Comparison of ENCODE assay signal across 8 mouse cellular contexts in genomic region chr8:95886647-95887577, GRCm38 (mm10). TPM values are rescaled to one million over a fixed set of nuclear protein-coding genes. Genes with fewer than 3 reads are reported as not detected.
A peak's percentile ranks its signal among the peaks of the same experiment; 100 is the strongest.
DNase-seq lines count a peak whose midpoint lies in the region; ATAC-seq and TF ChIP-seq lines count a peak whose summit lies in the region.

No protein-coding gene starts in this region.

- H3K4me1 ChIP-seq in embryonic facial prominence, embryonic 12.5 days, result peaks cover 12% of the 10 kb centered on the region
- H3K4me1 ChIP-seq in heart, embryonic 11.5 days (ENCODE audit: control insufficient read depth, insufficient read depth, low read length), result peaks cover 13% of the 10 kb centered on the region; the same call in 1 of the 2 replicates
- peaks cover 50% of the 10 kb centered on the region for H3K4me1 ChIP-seq in liver, embryonic 13.5 days (replicated peaks)

- no peak overlapping the region for H3K27ac ChIP-seq in embryonic facial prominence, embryonic 12.5 days
- H3K27ac ChIP-seq in heart, embryonic 11.5 days (ENCODE audit: low read depth, low read length), result peak overlapping the region; percentile 76; the same call in 1 of the 2 replicates
- peak overlapping the region; percentile 68 for H3K27ac ChIP-seq in liver, embryonic 13.5 days

- H3K4me2 ChIP-seq in embryonic facial prominence, embryonic 12.5 days (replicated peaks), result peak overlapping the region; percentile 83
- peak overlapping the region; percentile 61 for H3K4me2 ChIP-seq in heart, embryonic 11.5 days
- H3K4me2 ChIP-seq in liver, embryonic 13.5 days, result peak overlapping the region; percentile 97

- H3K27me3 ChIP-seq in Patski, result no peaks in the 10 kb centered on the region
- H3K27me3 ChIP-seq in embryonic facial prominence, embryonic 12.5 days, result no peaks in the 10 kb centered on the region
- H3K27me3 ChIP-seq in heart, embryonic 11.5 days (ENCODE audit: control insufficient read depth, insufficient read depth, low read length), result no peaks in the 10 kb centered on the region
- H3K27me3 ChIP-seq in liver, embryonic 13.5 days, result no peaks in the 10 kb centered on the region

- in situ Hi-C loops in Patski (cut with MboI; ENCODE audit: low pct_unique_long_range_greater_than_20kb), result no loop called here

- DNase-seq in 3T3-L1 (ENCODE audit: low read depth, low spot score) (peak; percentile 89), Patski (ENCODE audit: low read depth, low spot score) (no peak)
- DNase-seq in kidney, adult 9 months, result peak; percentile 68
- no peak for DNase-seq in liver, embryonic 13.5 days
- peak; percentile 39 for DNase-seq in naive thymus-derived CD4-positive, alpha-beta T cell, adult 2 months (ENCODE audit: low read depth)
- no peak for DNase-seq in T-cell, adult 2 months (ENCODE audit: low spot score)

- H3K36me3 ChIP-seq in embryonic facial prominence, embryonic 12.5 days, result no peaks in the 10 kb centered on the region; the same call in 1 of the 2 replicates
- H3K36me3 ChIP-seq in heart, embryonic 11.5 days (ENCODE audit: control insufficient read depth, insufficient read depth, low read length), result no peaks in the 10 kb centered on the region
- peaks cover 4% of the 10 kb centered on the region; the same call in 1 of the 2 replicates for H3K36me3 ChIP-seq in liver, embryonic 13.5 days

- no peak for TF ChIP-seq CTCF in Patski (IDR thresholded peaks at IDR 0.05)

- peak overlapping the region; percentile 87; the same call in 1 of the 2 replicates for H3K9ac ChIP-seq in embryonic facial prominence, embryonic 12.5 days
- H3K9ac ChIP-seq in heart, embryonic 11.5 days (ENCODE audit: low read depth, low read length), result peak overlapping the region; percentile 86; the same call in 1 of the 2 replicates
- H3K9ac ChIP-seq in liver, embryonic 13.5 days, result peak overlapping the region; percentile 86

- CTCF ChIA-PET in Patski (lab: Charles Lee), result interaction anchor here (2.7 kb wide), 1 partner anchor 33 kb away, joined by 10 read pairs; the partner anchor contains the start of gene Slc38a7

- peak; percentile 22 for ATAC-seq in Patski
- no peak for ATAC-seq in embryonic facial prominence, embryonic 12.5 days (ENCODE audit: insufficient number of reproducible peaks, insufficient read depth, low FRiP score, low TSS enrichment)
- ATAC-seq in heart, embryonic 11.5 days (replicated peaks; ENCODE audit: insufficient number of reproducible peaks, low FRiP score, low TSS enrichment), result no peak
- no peak for ATAC-seq in liver, embryonic 13.5 days (ENCODE audit: low read depth)

- 70% methylated on average over 17 of the region's 17 CpGs for WGBS in embryonic facial prominence, embryonic 12.5 days
- 71% methylated on average over 17 of the region's 17 CpGs for WGBS in heart, embryonic 11.5 days (ENCODE audit: insufficient replicate concordance)
- 59% methylated on average over 17 of the region's 17 CpGs for WGBS in liver, embryonic 13.5 days (ENCODE audit: insufficient replicate concordance)

- no peaks in the 10 kb centered on the region for H3K9me3 ChIP-seq in embryonic facial prominence, embryonic 12.5 days
- no peaks in the 10 kb centered on the region for H3K9me3 ChIP-seq in heart, embryonic 11.5 days (replicated peaks; ENCODE audit: control insufficient read depth, low read length)
- no peaks in the 10 kb centered on the region for H3K9me3 ChIP-seq in liver, embryonic 13.5 days (replicated peaks)

- POLR2A ChIA-PET in Patski (lab: Charles Lee), result no interaction called here

- peak overlapping the region; percentile 97 for H3K4me3 ChIP-seq in embryonic facial prominence, embryonic 12.5 days
- peak overlapping the region; percentile 89 for H3K4me3 ChIP-seq in heart, embryonic 11.5 days (ENCODE audit: low read depth, low read length)
- peak overlapping the region; percentile 92 for H3K4me3 ChIP-seq in liver, embryonic 13.5 days (replicated peaks)

RNA-seq across cellular contexts. Expression of gene Got2, which starts 1.4 kb away (rescaled TPM):
- 371 TPM for polyA plus RNA-seq in Patski (2021)
- 181 and 185 TPM in 2 replicates for polyA plus RNA-seq in embryonic facial prominence, embryonic 12.5 days (2016; fragmentation: Nextera tagmentation; extraction: Ambion mirVana)
- 132 and 141 TPM in 2 replicates for polyA plus RNA-seq in heart, embryonic 11.5 days (2014; fragmentation: Nextera tagmentation; extraction: Ambion mirVana)
- 199 and 242 TPM in 2 replicates for polyA plus RNA-seq in liver, embryonic 13.5 days (2015; fragmentation: Nextera tagmentation; extraction: Ambion mirVana)

RNA-seq across cellular contexts. Expression of gene Slc38a7, which starts 33.6 kb away (rescaled TPM):
- polyA plus RNA-seq in Patski (2021), result 29.1 TPM
- 15.9 and 16.7 TPM in 2 replicates for polyA plus RNA-seq in embryonic facial prominence, embryonic 12.5 days (2016; fragmentation: Nextera tagmentation; extraction: Ambion mirVana)
- 11.8 and 12.4 TPM in 2 replicates for polyA plus RNA-seq in heart, embryonic 11.5 days (2014; fragmentation: Nextera tagmentation; extraction: Ambion mirVana)
- 7.1 and 9.1 TPM in 2 replicates for polyA plus RNA-seq in liver, embryonic 13.5 days (2015; fragmentation: Nextera tagmentation; extraction: Ambion mirVana)

Comparison
In these comparisons a context has a peak if more than half of its experiments do, and no peak if none do; other contexts are left out.
1. DNase-seq: peak in 3T3-L1 (single experiment), kidney, adult 9 months (single experiment) and naive thymus-derived CD4-positive, alpha-beta T cell, adult 2 months (single experiment); none in Patski (single experiment), liver, embryonic 13.5 days (single experiment) and T-cell, adult 2 months (single experiment).
2. Peak in every context shown above with its lines, with median percentiles within 50 percentile points of each other: H3K4me2 ChIP-seq, H3K4me3 ChIP-seq and H3K9ac ChIP-seq.